Mouse (Mus musculus): ENCODE measurements around the gene Fgb. TPM values are rescaled to one million over a fixed set of nuclear protein-coding genes. Genes with fewer than 3 reads are reported as not detected.

Fgb gene
- total RNA-seq, 1 experiment, result not detected

GRCm38 (mm10) chr3:83080567-83081055 lies 30.9 kb upstream of the Fgb start:
- Histone ChIP-seq H3K4me3 (ENCODE audit: insufficient read depth in 1 of 2, low read depth in 1 of 2, low read length in 2 of 2, poor library complexity in 1 of 2, severe bottlenecking in 1 of 2) (0 out of 4 replicates have a peak overlapping the region, but pooled peaks of 1 of the 2 experiments have one; percentile 45), H3K9ac (ENCODE audit: insufficient read depth, low read depth, low read length, poor library complexity, severe bottlenecking) (no peak overlapping the region), H3K27ac (ENCODE audit: insufficient read depth, low read depth, low read length, poor library complexity, severe bottlenecking) (no peak overlapping the region), H3K9me3 (ENCODE audit: control insufficient read depth, insufficient read depth, low read depth, low read length) (no peaks in the 10 kb centered on the region), H3K36me3 (ENCODE audit: control insufficient read depth, insufficient read depth, low read length, poor library complexity, severe bottlenecking) (no peaks in the 10 kb centered on the region), H3K4me1 (ENCODE audit: control insufficient read depth in 2 of 2, insufficient read depth in 2 of 2, low read length in 2 of 2, poor library complexity in 1 of 2) (0 out of 4 replicates have a peak, but pooled peaks cover 0 to 2% of the 10 kb centered on the region in 2 experiments)
- in situ Hi-C loops (cut with MboI; ENCODE audit: low sequenced_read_pairs in 2 of 2, unreplicated experiment in 2 of 2), result no loop called here
- no peak for TF ChIP-seq ZNF384 (IDR thresholded peaks at IDR 0.05; ENCODE audit: low read depth, low read length)
- peak; percentile 77 for TF ChIP-seq ZC3H11A (IDR thresholded peaks at IDR 0.05; ENCODE audit: borderline replicate concordance, low read depth, low read length)
- no peak for TF ChIP-seq MAFK (IDR thresholded peaks at IDR 0.05; ENCODE audit: insufficient read depth, low read depth, low read length)
- no peak for TF ChIP-seq CHD2 (IDR thresholded peaks at IDR 0.05; ENCODE audit: low read depth, low read length)
- no peak for TF ChIP-seq HCFC1 (IDR thresholded peaks at IDR 0.05; ENCODE audit: borderline replicate concordance, insufficient read depth, low read length)
- DNase-seq (ENCODE audit: low read depth, low spot score), result peak; percentile 60

- H3K4me3 ChIP-seq (ENCODE audit: insufficient read depth in 1 of 2, low read depth in 1 of 2, low read length in 2 of 2, poor library complexity in 1 of 2, severe bottlenecking in 1 of 2), result no peak overlapping the region
- in situ Hi-C loops (cut with MboI; ENCODE audit: low sequenced_read_pairs in 2 of 2, unreplicated experiment in 2 of 2), result no loop called here
- H3K9me3 ChIP-seq (ENCODE audit: control insufficient read depth, insufficient read depth, low read depth, low read length), result no peaks in the 10 kb centered on the region
- no peak for TF ChIP-seq HCFC1 (IDR thresholded peaks at IDR 0.05; ENCODE audit: borderline replicate concordance, insufficient read depth, low read length)
- no peak for TF ChIP-seq ZNF384 (IDR thresholded peaks at IDR 0.05; ENCODE audit: low read depth, low read length)
- no peak for TF ChIP-seq MAFK (IDR thresholded peaks at IDR 0.05; ENCODE audit: insufficient read depth, low read depth, low read length)
- no peak for TF ChIP-seq ZC3H11A (IDR thresholded peaks at IDR 0.05; ENCODE audit: borderline replicate concordance, low read depth, low read length)
- no peak for TF ChIP-seq CHD2 (IDR thresholded peaks at IDR 0.05; ENCODE audit: low read depth, low read length)
- 0 out of 4 replicates have a peak, but pooled peaks cover 0 to 2% of the 10 kb centered on the region in 2 experiments for H3K4me1 ChIP-seq (ENCODE audit: control insufficient read depth in 2 of 2, insufficient read depth in 2 of 2, low read length in 2 of 2, poor library complexity in 1 of 2)
- no peak overlapping the region for H3K27ac ChIP-seq (ENCODE audit: insufficient read depth, low read depth, low read length, poor library complexity, severe bottlenecking)
- no peak overlapping the region for H3K9ac ChIP-seq (ENCODE audit: insufficient read depth, low read depth, low read length, poor library complexity, severe bottlenecking)
- no peak for DNase-seq (ENCODE audit: low read depth, low spot score)
- H3K36me3 ChIP-seq (ENCODE audit: control insufficient read depth, insufficient read depth, low read length, poor library complexity, severe bottlenecking), result no peaks in the 10 kb centered on the region; the same call in 1 of the 2 replicates
Observed at GRCm38 (mm10) chr3:83076563-83076962, 26.9 kb upstream of the Fgb start.

GRCm38 (mm10) chr3:83070231-83070630 lies 20.6 kb upstream of the Fgb start:
- H3K9me3 ChIP-seq (ENCODE audit: control insufficient read depth, insufficient read depth, low read depth, low read length), result no peaks in the 10 kb centered on the region
- H3K27ac ChIP-seq (ENCODE audit: insufficient read depth, low read depth, low read length, poor library complexity, severe bottlenecking), result no peak overlapping the region
- peaks cover 32% of the 10 kb centered on the region for H3K36me3 ChIP-seq (ENCODE audit: control insufficient read depth, insufficient read depth, low read length, poor library complexity, severe bottlenecking)
- in situ Hi-C loops (cut with MboI; ENCODE audit: low sequenced_read_pairs in 2 of 2, unreplicated experiment in 2 of 2), result loop anchor here in 1 of 2 experiments (25.0 kb wide), 1 partner anchor 708 kb away; the partner anchor contains the start of gene Map9
- TF ChIP-seq CHD2 (IDR thresholded peaks at IDR 0.05; ENCODE audit: low read depth, low read length), result no peak
- no peak for TF ChIP-seq ZNF384 (IDR thresholded peaks at IDR 0.05; ENCODE audit: low read depth, low read length)
- no peak for TF ChIP-seq HCFC1 (IDR thresholded peaks at IDR 0.05; ENCODE audit: borderline replicate concordance, insufficient read depth, low read length)
- TF ChIP-seq MAFK (IDR thresholded peaks at IDR 0.05; ENCODE audit: insufficient read depth, low read depth, low read length), result no peak
- TF ChIP-seq ZC3H11A (IDR thresholded peaks at IDR 0.05; ENCODE audit: borderline replicate concordance, low read depth, low read length), result no peak
- H3K9ac ChIP-seq (ENCODE audit: insufficient read depth, low read depth, low read length, poor library complexity, severe bottlenecking), result no peak overlapping the region
- no peaks in the 10 kb centered on the region for H3K4me1 ChIP-seq (ENCODE audit: control insufficient read depth in 2 of 2, insufficient read depth in 2 of 2, low read length in 2 of 2, poor library complexity in 1 of 2)
- no peak for DNase-seq (ENCODE audit: low read depth, low spot score)
- H3K4me3 ChIP-seq (ENCODE audit: insufficient read depth in 1 of 2, low read depth in 1 of 2, low read length in 2 of 2, poor library complexity in 1 of 2, severe bottlenecking in 1 of 2), result no peak overlapping the region

GRCm38 (mm10) chr3:83068869-83069268 lies 19.2 kb upstream of the Fgb start:
- Histone ChIP-seq H3K9me3 (ENCODE audit: control insufficient read depth, insufficient read depth, low read depth, low read length) (no peaks in the 10 kb centered on the region), H3K36me3 (ENCODE audit: control insufficient read depth, insufficient read depth, low read length, poor library complexity, severe bottlenecking) (peaks cover 34% of the 10 kb centered on the region), H3K4me1 (ENCODE audit: control insufficient read depth in 2 of 2, insufficient read depth in 2 of 2, low read length in 2 of 2, poor library complexity in 1 of 2) (no peaks in the 10 kb centered on the region), H3K27ac (ENCODE audit: insufficient read depth, low read depth, low read length, poor library complexity, severe bottlenecking) (no peak overlapping the region), H3K9ac (ENCODE audit: insufficient read depth, low read depth, low read length, poor library complexity, severe bottlenecking) (no peak overlapping the region), H3K4me3 (ENCODE audit: insufficient read depth in 1 of 2, low read depth in 1 of 2, low read length in 2 of 2, poor library complexity in 1 of 2, severe bottlenecking in 1 of 2) (no peak overlapping the region)
- no peak for DNase-seq (ENCODE audit: low read depth, low spot score)
- TF ChIP-seq MAFK (IDR thresholded peaks at IDR 0.05; ENCODE audit: insufficient read depth, low read depth, low read length), result no peak
- no peak for TF ChIP-seq HCFC1 (IDR thresholded peaks at IDR 0.05; ENCODE audit: borderline replicate concordance, insufficient read depth, low read length)
- TF ChIP-seq ZNF384 (IDR thresholded peaks at IDR 0.05; ENCODE audit: low read depth, low read length), result no peak
- no peak for TF ChIP-seq CHD2 (IDR thresholded peaks at IDR 0.05; ENCODE audit: low read depth, low read length)
- no peak for TF ChIP-seq ZC3H11A (IDR thresholded peaks at IDR 0.05; ENCODE audit: borderline replicate concordance, low read depth, low read length)
- in situ Hi-C loops (cut with MboI; ENCODE audit: low sequenced_read_pairs in 2 of 2, unreplicated experiment in 2 of 2), result loop anchor here in 1 of 2 experiments (25.0 kb wide), 1 partner anchor 707 kb away; the partner anchor contains the start of gene Map9
